Mouse (Mus musculus) liver, adult 2 months (tissue): ENCODE measurements at regions not wholly inside any gene's neighbourhood (a gene's known extent, or its start where the extent isn't known, plus 50 kb on each side); places are given as distances from the start of the nearest gene placed in this dataset.

Source experiments
- CTCF ChIP-seq: fragments of 200-500 bp; IDR thresholded peaks from 2 replicates; pipeline ENCODE4 v1.5.1; 2011; ENCODE audit warnings: low read depth, low read length, control low read depth
- POLR2A ChIP-seq: fragments of 200-500 bp; IDR thresholded peaks from 2 replicates; pipeline ENCODE4 v1.6.1; 2011; ENCODE audit warnings: low read length, control low read depth; ENCODE audit not compliant: insufficient read depth; ENCODE audit errors: extremely low read depth

DNA sequence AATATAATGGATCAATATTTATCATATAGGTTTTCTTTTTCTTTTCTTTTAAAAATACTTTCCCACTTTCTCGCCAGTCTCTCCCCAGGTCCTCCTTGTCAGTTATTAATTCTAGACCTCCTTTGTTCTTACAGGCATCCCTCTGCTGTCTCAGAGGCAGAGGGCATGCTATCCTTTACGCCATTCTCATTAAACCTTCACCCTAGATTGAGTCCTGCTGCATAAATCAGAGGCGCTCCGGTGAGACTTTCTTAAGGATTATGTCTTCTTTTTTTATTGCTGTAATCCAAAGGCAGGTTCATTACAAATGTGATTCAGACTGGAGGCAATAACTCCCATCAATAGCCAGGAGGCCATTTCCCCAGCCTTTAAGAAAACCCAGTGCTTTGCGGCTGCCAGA lies 288.3 kb upstream of the Nbea start:
- TF ChIP-seq CTCF (no peak), POLR2A (no peak)
